Mouse (Mus musculus): ENCODE measurements around the gene Lmf2.

DNA sequence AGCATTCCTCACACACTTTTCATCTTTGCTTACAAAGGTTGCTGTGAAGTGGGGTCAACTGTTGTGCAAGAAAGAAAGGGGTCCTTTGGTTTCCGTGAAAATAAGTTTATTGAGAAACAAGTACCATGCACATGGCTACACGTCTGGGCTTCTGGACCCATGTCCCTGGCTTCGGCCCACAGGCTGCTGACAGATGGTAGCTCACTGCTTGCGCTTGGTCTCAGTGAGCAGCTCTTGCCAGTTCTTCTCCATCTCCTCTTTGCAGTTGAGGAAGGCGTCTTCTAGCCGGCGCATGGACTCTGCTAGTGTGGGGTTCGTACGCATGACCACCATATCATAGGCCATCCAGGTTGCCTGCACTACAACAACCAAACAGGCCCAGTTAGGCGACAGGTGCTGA lies 34.6 kb upstream of the Lmf2 start:
- no peak for TF ChIP-seq POLR2A (IDR thresholded peaks at IDR 0.05; ENCODE audit: borderline replicate concordance, insufficient read depth, low read length)
- TF ChIP-seq CTCF (IDR thresholded peaks at IDR 0.05; ENCODE audit: borderline replicate concordance, insufficient read depth, low read depth, low read length), result no peak
